Mouse (Mus musculus) embryonic facial prominence, embryonic 11.5 days (tissue): Measurements from ENCODE around the gene Gm28308. TPM values are rescaled to one million over a fixed set of nuclear protein-coding genes. Genes with fewer than 3 reads are reported as not detected.

ENCODE experiments used
- ATAC-seq: fragments of 200-750 bp; cut with Nextera tagmentation; replicated peaks from 2 replicates; pipeline ENCODE4 v1.8.0; 2017; ENCODE audit warnings: low read depth; ENCODE audit not compliant: insufficient number of reproducible peaks, low FRiP score, low TSS enrichment
- DNase-seq: peaks from one replicate; pipeline ENCODE4 v3.0.0-alpha.2; 2015; ENCODE audit warnings: low spot score
- H3K27ac ChIP-seq: fragments of 300-500 bp; sonication (generic); replicated peaks from 2 replicates; pipeline ENCODE4 v1.5.1; 2014; ENCODE audit warnings: mild to moderate bottlenecking, low read depth, low read length, control low read depth
- H3K27me3 ChIP-seq: fragments of 300-500 bp; sonication (generic); 2 replicates; pipeline ENCODE4 v1.6.1; 2014; ENCODE audit warnings: mild to moderate bottlenecking, low read length, moderate library complexity, mixed read lengths; ENCODE audit not compliant: control insufficient read depth, insufficient read depth
- H3K36me3 ChIP-seq: fragments of 300-500 bp; sonication (generic); replicated peaks from 2 replicates; pipeline ENCODE4 v1.6.1; 2014; ENCODE audit warnings: low read depth, mild to moderate bottlenecking, low read length, moderate library complexity, mixed read lengths; ENCODE audit not compliant: control insufficient read depth, insufficient read depth
- H3K4me1 ChIP-seq: fragments of 300-500 bp; sonication (generic); 2 replicates; pipeline ENCODE4 v1.6.1; 2014; ENCODE audit warnings: low read length, mixed read lengths; ENCODE audit not compliant: control insufficient read depth, insufficient read depth
- H3K4me2 ChIP-seq: fragments of 300-500 bp; sonication (generic); 2 replicates; pipeline ENCODE4 v1.6.1; 2014; ENCODE audit warnings: low read depth, mild to moderate bottlenecking, control low read depth, low read length, moderate library complexity
- H3K4me3 ChIP-seq: fragments of 300-500 bp; sonication (generic); 2 replicates; pipeline ENCODE4 v1.5.1; 2014; ENCODE audit warnings: low read depth, low read length, control low read depth
- H3K9ac ChIP-seq: fragments of 300-500 bp; sonication (generic); replicated peaks from 2 replicates; pipeline ENCODE4 v1.6.1; 2014; ENCODE audit warnings: mild to moderate bottlenecking, control low read depth, low read length
- H3K9me3 ChIP-seq: fragments of 300-500 bp; sonication (generic); replicated peaks from 2 replicates; pipeline ENCODE4 v1.6.1; 2016; ENCODE audit warnings: mild to moderate bottlenecking, low read length, inconsistent platforms, mixed read lengths; ENCODE audit not compliant: control insufficient read depth
- WGBS: fragments of 180-500 bp; shearing (Covaris S2); extraction: QIAGEN DNeasy Blood & Tissue Kit; methylation state at CpG from one replicate; pipeline ENCODE4 v1.1.7; 2014; 5-methylcytosine and 5-hydroxymethylcytosine counted together
- polyA plus RNA-seq: library from polyadenylated mRNA; unstranded; fragments of >200 nt; fragmentation: Nextera tagmentation; extraction: Ambion mirVana; gene quantifications from 2 replicates; pipeline ENCODE4 v1.2.1, GENCODE M21; 2014

Gm28308 gene
- polyA plus RNA-seq, 1 experiment from 2014 or later: 0.38 TPM

GRCm38 (mm10) chr6:52175864-52176263 lies 37.3 kb downstream of the Gm28308 start:
- Histone ChIP-seq H3K27me3 (peaks cover 86% of the 10 kb centered on the region), H3K4me2 (peak overlapping the region; percentile 10; the same call in 1 of the 2 replicates), H3K9ac (no peak overlapping the region), H3K9me3 (no peaks in the 10 kb centered on the region), H3K27ac (0 out of 2 replicates have a peak overlapping the region, but pooled peaks have one; percentile 35), H3K4me3 (peak overlapping the region; percentile 23), H3K4me1 (peaks cover 4% of the 10 kb centered on the region), H3K36me3 (no peaks in the 10 kb centered on the region)
- no peak for DNase-seq
- 6% methylated on average over 2 of the region's 35 CpGs for WGBS
- ATAC-seq: no peak

- no peaks in the 10 kb centered on the region for H3K9me3 ChIP-seq
- H3K36me3 ChIP-seq: no peaks in the 10 kb centered on the region
- 0 out of 2 replicates have a peak overlapping the region, but pooled peaks have one; percentile 5 for H3K9ac ChIP-seq
- 0 out of 2 replicates have a peak overlapping the region, but pooled peaks have one; percentile 35 for H3K27ac ChIP-seq
- peaks cover 87% of the 10 kb centered on the region for H3K27me3 ChIP-seq
- H3K4me2 ChIP-seq: peak overlapping the region; percentile 10; the same call in 1 of the 2 replicates
- peaks cover 4% of the 10 kb centered on the region for H3K4me1 ChIP-seq
- under 1% methylated on average over 41 of the region's 41 CpGs for WGBS
- DNase-seq: no peak
- ATAC-seq: no peak
- peak overlapping the region; percentile 23 for H3K4me3 ChIP-seq
Observed at GRCm38 (mm10) chr6:52174968-52175751, 38.0 kb downstream of the Gm28308 start.

GRCm38 (mm10) chr6:52173648-52174047 lies 39.5 kb downstream of the Gm28308 start:
- Histone ChIP-seq H3K36me3 (no peaks in the 10 kb centered on the region), H3K27me3 (peaks cover 81% of the 10 kb centered on the region), H3K27ac (no peak overlapping the region), H3K9ac (no peak overlapping the region), H3K4me1 (peaks cover 4% of the 10 kb centered on the region), H3K9me3 (no peaks in the 10 kb centered on the region), H3K4me2 (no peak overlapping the region), H3K4me3 (no peak overlapping the region)
- no peak for DNase-seq
- no peak for ATAC-seq
- WGBS: 0% methylated on average over 4 of the region's 4 CpGs

GRCm38 (mm10) chr6:52172501-52172900 lies 40.6 kb downstream of the Gm28308 start:
- ATAC-seq: no peak; the same call in 1 of the 2 replicates
- no peaks in the 10 kb centered on the region for H3K36me3 ChIP-seq
- peak overlapping the region; percentile 34; the same call in 1 of the 2 replicates for H3K9ac ChIP-seq
- peak overlapping the region; percentile 9 for H3K4me3 ChIP-seq
- H3K27me3 ChIP-seq: peaks cover 81% of the 10 kb centered on the region
- H3K4me1 ChIP-seq: peaks cover 4% of the 10 kb centered on the region
- no peaks in the 10 kb centered on the region for H3K9me3 ChIP-seq
- DNase-seq: peak; percentile 76
- peak overlapping the region; percentile 44 for H3K4me2 ChIP-seq
- WGBS: under 1% methylated on average over 35 of the region's 35 CpGs
- no peak overlapping the region; the same call in 1 of the 2 replicates for H3K27ac ChIP-seq

- Histone ChIP-seq H3K4me1 (peaks cover 4% of the 10 kb centered on the region), H3K9me3 (no peaks in the 10 kb centered on the region), H3K9ac (peak overlapping the region; percentile 34; the same call in 1 of the 2 replicates), H3K36me3 (no peaks in the 10 kb centered on the region), H3K4me2 (peak overlapping the region; percentile 44), H3K27ac (no peak overlapping the region; the same call in 1 of the 2 replicates), H3K4me3 (no peak overlapping the region), H3K27me3 (peaks cover 79% of the 10 kb centered on the region)
- WGBS: 5% methylated on average over 7 of the region's 7 CpGs
- ATAC-seq: no peak
- DNase-seq: no peak
Observed at GRCm38 (mm10) chr6:52171938-52172337, 41.2 kb downstream of the Gm28308 start.

GRCm38 (mm10) chr6:52171331-52171730 lies 41.8 kb downstream of the Gm28308 start:
- H3K9me3 ChIP-seq: no peaks in the 10 kb centered on the region
- no peak overlapping the region for H3K4me3 ChIP-seq
- DNase-seq: peak; percentile 66
- H3K36me3 ChIP-seq: no peaks in the 10 kb centered on the region
- H3K27ac ChIP-seq: no peak overlapping the region
- ATAC-seq: 0 out of 2 replicates have a peak, but pooled peaks have one; percentile 42
- H3K4me1 ChIP-seq: peaks cover 4% of the 10 kb centered on the region
- H3K9ac ChIP-seq: no peak overlapping the region
- WGBS: 3% methylated on average over 4 of the region's 4 CpGs
- no peak overlapping the region for H3K4me2 ChIP-seq
- peaks cover 78% of the 10 kb centered on the region for H3K27me3 ChIP-seq

GRCm38 (mm10) chr6:52170898-52171223 lies 42.3 kb downstream of the Gm28308 start:
- H3K9me3 ChIP-seq: no peaks in the 10 kb centered on the region
- peak overlapping the region; percentile 13 for H3K9ac ChIP-seq
- DNase-seq (no peak), ATAC-seq (no peak)
- H3K4me3 ChIP-seq: no peak overlapping the region; the same call in 1 of the 2 replicates
- WGBS: 3% methylated on average over 5 of the region's 5 CpGs
- peak overlapping the region; percentile 19; the same call in 1 of the 2 replicates for H3K4me2 ChIP-seq
- H3K4me1 ChIP-seq: peaks cover 4% of the 10 kb centered on the region
- no peak overlapping the region for H3K27ac ChIP-seq
- no peaks in the 10 kb centered on the region for H3K36me3 ChIP-seq
- peaks cover 74% of the 10 kb centered on the region for H3K27me3 ChIP-seq
